Mouse (Mus musculus): ENCODE results near the gene Aox3. TPM values are rescaled to one million over a fixed set of nuclear protein-coding genes. Genes with fewer than 3 reads are reported as not detected.

The Aox3 gene
- polyA plus RNA-seq, 1 experiment from 2014 or later: 0.12 TPM

Other genes starting within 250 kb of the Aox3 start
- 21.9 and 22.9 TPM in 2 replicates for gene Sgo2a, start 117.2 kb upstream of the Aox3 start, polyA plus RNA-seq (2016; fragmentation: Nextera tagmentation; extraction: Ambion mirVana)
- 18.8 and 18.9 TPM in 2 replicates for gene Kctd18, start 94.2 kb upstream of the Aox3 start, polyA plus RNA-seq (2016; fragmentation: Nextera tagmentation; extraction: Ambion mirVana)
- 0.02 and 0.07 TPM in 2 replicates for gene Aox1, start 83.2 kb upstream of the Aox3 start, polyA plus RNA-seq (2016; fragmentation: Nextera tagmentation; extraction: Ambion mirVana)
- gene Aox4, start 97.3 kb downstream of the Aox3 start, polyA plus RNA-seq (2016; fragmentation: Nextera tagmentation; extraction: Ambion mirVana): 0.11 TPM in 1 of 2 replicates, not detected in the other
- not detected in 2 replicates for gene Aox2, start 165.2 kb downstream of the Aox3 start, polyA plus RNA-seq (2016; fragmentation: Nextera tagmentation; extraction: Ambion mirVana)

Data from midbrain, embryonic 10.5 days (tissue).